Mouse (Mus musculus) G1E (cell line): ENCODE results near the gene Rps11. TPM values are rescaled to one million over a fixed set of nuclear protein-coding genes. Genes with fewer than 3 reads are reported as not detected.
"Not testable (repeated sequence)": the region's sequence is repeated elsewhere in the genome, so short reads cannot be mapped to it uniquely, and the experiment has no call there.

Source experiments
- ATAC-seq: 2 replicates; pipeline ENCODE4 v1.8.0; 2016; ENCODE audit warnings: mild to moderate bottlenecking; ENCODE audit not compliant: insufficient number of reproducible peaks, poor library complexity, low FRiP score, severe bottlenecking; ENCODE audit errors: extremely low read depth
- DNase-seq: peaks from one replicate; pipeline ENCODE4 v3.0.0; 2012; ENCODE audit warnings: low spot score
- H3K27me3 ChIP-seq: 2 replicates; pipeline ENCODE4 v1.6.1; 2012; ENCODE audit warnings: mild to moderate bottlenecking, low read length, inconsistent platforms; ENCODE audit not compliant: insufficient read depth
- H3K36me3 ChIP-seq: replicated peaks from 2 replicates; pipeline ENCODE3; 2012; ENCODE audit warnings: mild to moderate bottlenecking, inconsistent platforms
- H3K4me1 ChIP-seq: 2 replicates; pipeline ENCODE4 v1.6.1; 2012; ENCODE audit warnings: low read depth, low read length, inconsistent platforms, mixed read lengths; ENCODE audit not compliant: insufficient read depth
- H3K4me3 ChIP-seq: 2 replicates; pipeline ENCODE4 v1.5.1; 2012; ENCODE audit warnings: low read depth, mild to moderate bottlenecking, inconsistent platforms, low read length, moderate library complexity, mixed read lengths
- H3K9me3 ChIP-seq: replicated peaks from 2 replicates; pipeline ENCODE4 v1.6.1; 2012; ENCODE audit warnings: inconsistent platforms
- CTCF ChIP-seq: IDR thresholded peaks from 2 replicates; pipeline ENCODE4 v1.5.1; 2012; ENCODE audit warnings: low read depth, low read length, inconsistent platforms, mixed read lengths
- GATA1 ChIP-seq: IDR thresholded peaks from 2 replicates; pipeline ENCODE4 v1.6.1; 2012; ENCODE audit warnings: borderline replicate concordance, low read length, inconsistent platforms, mixed read lengths
- GATA2 ChIP-seq: IDR thresholded peaks from 2 replicates; pipeline ENCODE4 v1.6.1; 2012; ENCODE audit warnings: low read depth, low read length, inconsistent platforms, borderline replicate concordance
- POLR2AphosphoS5 ChIP-seq: IDR thresholded peaks from 2 replicates; pipeline ENCODE4 v1.6.1; 2012; ENCODE audit warnings: low read depth, low read length, inconsistent platforms; ENCODE audit not compliant: insufficient replicate concordance
- TAL1 ChIP-seq: conservative IDR thresholded peaks from 2 replicates; pipeline ENCODE4 v1.6.1; 2012; ENCODE audit warnings: low read depth, low read length, inconsistent platforms, mixed read lengths
- polyA plus RNA-seq: library from polyadenylated mRNA; stranded (reverse); fragments of >175 nt; gene quantifications from 2 replicates; pipeline ENCODE4 v1.2.3, GENCODE M21; 2012
- total RNA-seq, 2 experiments: library from RNA; stranded (forward) in 1 of 2; stranded (reverse) in 1 of 2; fragments of 200-1000 nt in 1 of 2; fragments of >200 nt in 1 of 2; fragmentation: Nextera tagmentation in 1 of 2; gene quantifications; 2 replicates each; pipeline ENCODE4 v1.2.3; 2014 to 2017

Gene Rps11
- total and polyA plus RNA-seq, 3 experiments: 217 to 1,329 (median 916) TPM

DNA sequence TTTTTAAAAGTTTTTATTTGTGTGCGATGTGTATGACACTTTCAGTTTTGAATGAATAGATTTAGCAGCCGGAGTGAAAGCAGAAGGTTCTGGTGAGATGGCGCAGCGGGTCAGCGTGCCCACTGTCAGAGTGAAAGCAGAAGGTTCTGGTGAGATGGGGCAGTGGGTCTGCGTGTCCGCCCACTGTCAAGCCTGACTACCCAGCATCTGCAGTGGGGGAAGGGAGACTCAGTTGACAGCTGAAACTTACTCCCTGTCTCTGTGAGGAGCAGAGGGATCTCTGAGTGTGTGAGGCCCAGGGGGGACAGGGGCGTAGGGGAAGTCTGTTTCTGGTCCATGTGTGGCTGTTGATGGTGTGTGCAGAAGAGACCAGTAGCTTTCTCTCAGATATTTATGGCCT lies 6.7 kb downstream of the Rps11 start:
- Histone ChIP-seq H3K36me3 (peaks cover 51% of the 10 kb centered on the region), H3K4me3 (no peak overlapping the region), H3K27me3 (no peaks in the 10 kb centered on the region), H3K4me1 (peaks cover 71% of the 10 kb centered on the region), H3K9me3 (no peaks in the 10 kb centered on the region)
- no peak for ATAC-seq
- no peak for DNase-seq
- TF ChIP-seq POLR2AphosphoS5 (no peak), GATA2 (no peak), GATA1 (no peak), TAL1 (no peak), CTCF (no peak)

DNA sequence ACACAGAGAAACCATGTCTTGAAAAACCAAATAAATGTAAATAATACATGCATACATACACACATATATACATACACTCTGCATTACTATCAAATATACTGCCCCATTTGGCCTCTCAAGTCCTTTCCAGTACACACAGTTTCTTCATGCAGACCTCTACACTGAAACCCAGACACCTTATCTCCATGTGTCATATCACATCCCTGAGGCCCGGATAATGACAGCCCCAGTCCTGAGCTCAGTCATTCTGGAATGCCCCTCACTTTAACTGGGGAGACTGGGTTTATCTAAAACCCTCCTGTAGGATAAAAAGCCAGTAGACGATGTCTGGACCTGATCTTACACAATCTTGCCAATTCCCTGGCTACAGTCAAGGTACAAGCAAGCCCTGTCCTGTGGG lies 10.8 kb downstream of the Rps11 start:
- H3K36me3 ChIP-seq: peaks cover 13% of the 10 kb centered on the region
- H3K9me3 ChIP-seq: no peaks in the 10 kb centered on the region
- TF ChIP-seq TAL1: no peak
- no peak for TF ChIP-seq GATA2
- no peak for TF ChIP-seq GATA1
- TF ChIP-seq POLR2AphosphoS5: no peak
- no peak for TF ChIP-seq CTCF
- H3K4me1 ChIP-seq: peaks cover 44% of the 10 kb centered on the region
- no peak overlapping the region for H3K4me3 ChIP-seq
- peaks cover 2% of the 10 kb centered on the region; the same call in 1 of the 2 replicates for H3K27me3 ChIP-seq
- ATAC-seq: no peak
- DNase-seq: no peak

DNA sequence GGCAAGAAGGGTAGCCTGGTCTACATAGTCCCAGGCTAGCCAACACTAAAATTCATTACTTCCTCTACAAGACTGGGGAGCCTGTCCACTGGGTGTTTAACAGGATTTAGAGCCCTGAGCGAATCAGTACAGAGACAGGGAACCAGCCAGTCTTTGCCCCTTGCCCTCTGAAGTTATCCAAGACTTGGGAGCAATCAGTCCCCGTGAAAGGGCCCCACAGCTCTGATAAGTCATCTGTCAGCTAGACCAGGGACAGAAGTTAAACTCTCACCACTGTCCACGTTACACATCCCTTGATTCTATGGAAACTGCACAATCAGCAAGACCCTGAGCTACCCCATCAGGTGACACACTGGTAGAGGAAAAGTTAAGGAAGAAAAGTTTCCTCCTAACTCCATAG lies 11.7 kb downstream of the Rps11 start:
- peaks cover 2% of the 10 kb centered on the region; the same call in 1 of the 2 replicates for H3K27me3 ChIP-seq
- H3K36me3 ChIP-seq: peaks cover 4% of the 10 kb centered on the region
- no peak for DNase-seq
- H3K9me3 ChIP-seq: no peaks in the 10 kb centered on the region
- no peak for ATAC-seq
- H3K4me1 ChIP-seq: peaks cover 35% of the 10 kb centered on the region
- TF ChIP-seq TAL1 (no peak), GATA2 (no peak), POLR2AphosphoS5 (no peak), GATA1 (no peak), CTCF (no peak)
- H3K4me3 ChIP-seq: no peak overlapping the region

DNA sequence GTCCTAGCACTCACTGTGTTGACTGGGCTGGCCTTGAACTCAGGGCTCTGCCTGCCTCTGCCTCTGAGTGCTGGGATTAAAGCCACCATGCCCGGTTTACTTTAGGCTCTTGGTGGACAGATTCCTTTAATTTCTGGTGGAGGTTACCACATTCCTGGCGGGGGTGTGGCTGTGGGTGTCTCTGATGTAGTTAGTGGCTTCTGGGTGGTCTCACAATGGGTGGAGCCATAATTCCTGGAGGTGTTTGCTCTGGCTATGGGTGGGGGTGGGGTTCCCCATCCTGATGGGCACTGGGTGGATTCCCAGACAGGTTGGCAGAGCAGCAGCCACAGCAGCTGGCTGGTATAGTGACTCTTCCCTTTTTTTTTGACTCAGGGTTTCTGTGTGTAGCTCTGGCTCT lies 12.3 kb downstream of the Rps11 start:
- ATAC-seq: no peak
- DNase-seq: no peak
- Histone ChIP-seq H3K9me3 (no peaks in the 10 kb centered on the region), H3K36me3 (no peaks in the 10 kb centered on the region), H3K4me3 (no peak overlapping the region), H3K4me1 (peaks cover 31% of the 10 kb centered on the region), H3K27me3 (peaks cover 7% of the 10 kb centered on the region)
- TF ChIP-seq POLR2AphosphoS5 (no peak), GATA1 (no peak), TAL1 (no peak), GATA2 (no peak), CTCF (no peak)

DNA sequence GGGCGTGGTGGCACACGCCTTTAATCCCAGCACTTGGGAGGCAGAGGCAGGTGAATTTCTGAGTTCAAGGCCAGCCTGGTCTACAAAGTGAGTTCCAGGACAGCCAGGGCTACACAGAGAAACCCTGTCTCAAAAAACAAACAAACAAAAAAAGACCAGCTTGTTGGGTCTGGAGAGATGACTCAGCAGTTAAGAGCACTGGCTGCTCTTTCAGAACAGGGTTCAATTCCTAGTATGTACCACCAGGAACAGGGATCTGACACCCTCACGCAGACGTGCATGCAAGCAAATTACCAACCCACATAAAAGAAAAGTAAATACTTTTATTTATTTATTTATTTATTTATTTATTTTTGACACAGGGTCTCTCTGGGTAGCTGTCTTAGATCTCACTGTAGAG lies 14.2 kb downstream of the Rps11 start:
- Histone ChIP-seq H3K4me1 (peaks cover 27% of the 10 kb centered on the region), H3K27me3 (peaks cover 24% of the 10 kb centered on the region)
- H3K4me3 ChIP-seq, H3K36me3 ChIP-seq, DNase-seq, ATAC-seq, H3K9me3 ChIP-seq: not testable (repeated sequence)

DNA sequence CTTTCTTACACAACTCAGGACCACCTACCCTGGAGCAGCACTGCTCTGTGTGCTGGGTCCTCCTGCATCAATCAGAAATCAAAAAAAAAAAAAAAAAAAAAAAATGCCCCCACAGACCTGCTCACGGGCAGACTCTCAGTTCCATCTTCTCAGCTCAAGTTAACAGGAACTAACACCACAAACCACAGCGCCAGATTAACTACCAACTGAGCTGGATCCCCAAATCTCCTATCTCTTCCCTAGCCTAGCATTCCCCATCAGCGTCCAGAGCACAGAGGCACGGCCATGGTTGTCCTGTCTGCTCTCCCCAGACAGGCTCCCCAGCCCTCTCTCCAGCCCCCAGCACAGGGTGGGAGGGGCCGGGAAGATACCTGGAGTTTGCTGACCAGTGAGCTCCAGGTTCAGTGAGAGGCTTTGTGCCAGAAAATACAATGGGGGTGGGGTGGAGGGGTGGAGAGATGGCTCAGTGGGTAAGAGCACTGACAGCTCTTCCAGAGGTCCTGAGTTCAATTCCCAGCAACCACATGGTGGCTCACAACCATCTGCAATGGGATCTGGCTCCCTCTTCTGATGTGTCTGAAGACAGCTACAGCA lies 17.1 kb downstream of the Rps11 start:
- no peak for DNase-seq
- Histone ChIP-seq H3K27me3 (peaks cover 50% of the 10 kb centered on the region), H3K4me3 (no peak overlapping the region), H3K36me3 (no peaks in the 10 kb centered on the region), H3K4me1 (peaks cover 20% of the 10 kb centered on the region), H3K9me3 (no peaks in the 10 kb centered on the region)
- TF ChIP-seq GATA1: no peak
- TF ChIP-seq GATA2: no peak
- no peak for TF ChIP-seq CTCF
- no peak for TF ChIP-seq TAL1
- no peak for TF ChIP-seq POLR2AphosphoS5
- no peak for ATAC-seq
